Mouse (Mus musculus) liver, adult 2 months (tissue): ENCODE data around the gene Parva.

Experiments used
- CTCF ChIP-seq: fragments of 200-500 bp; IDR thresholded peaks from 2 replicates; pipeline ENCODE4 v1.5.1; 2011; ENCODE audit warnings: low read depth, low read length, control low read depth
- POLR2A ChIP-seq: fragments of 200-500 bp; IDR thresholded peaks from 2 replicates; pipeline ENCODE4 v1.6.1; 2011; ENCODE audit warnings: low read length, control low read depth; ENCODE audit not compliant: insufficient read depth; ENCODE audit errors: extremely low read depth

DNA sequence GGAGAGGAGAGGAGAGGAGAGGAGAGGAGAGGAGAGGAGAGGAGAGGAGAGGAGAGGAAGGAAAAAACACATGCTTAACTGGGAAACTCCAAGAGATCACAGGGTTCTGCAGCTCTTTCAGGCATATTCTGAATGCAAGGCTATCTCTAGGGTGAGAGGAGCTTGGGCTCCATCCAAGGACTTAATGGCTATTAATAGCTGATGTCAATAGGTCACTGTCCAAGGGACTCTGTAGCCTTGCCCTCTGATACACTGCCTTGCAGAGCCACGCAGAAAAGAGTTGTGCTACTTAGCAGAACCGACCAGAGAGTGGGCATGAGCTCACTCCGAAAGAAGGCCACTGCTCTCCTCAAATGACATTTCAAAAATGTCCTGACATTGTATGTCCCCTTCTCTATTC is 172.9 kb downstream of the Parva start:
- no peak for TF ChIP-seq POLR2A
- TF ChIP-seq CTCF = no peak
